Mouse (Mus musculus) ES-E14 (cell line): Measurements from ENCODE around the gene Gpr31b.
"Not testable (repeated sequence)": the region's sequence is repeated elsewhere in the genome, so short reads cannot be mapped to it uniquely, and the experiment has no call there.

Source experiments
- HCFC1 ChIP-seq: IDR thresholded peaks from 2 replicates; pipeline ENCODE4 v1.6.1; 2012; ENCODE audit warnings: low read length, inconsistent platforms, borderline replicate concordance; ENCODE audit not compliant: insufficient read depth
- ZC3H11A ChIP-seq: IDR thresholded peaks from 2 replicates; pipeline ENCODE4 v1.6.1; 2012; ENCODE audit warnings: low read depth, mild to moderate bottlenecking, inconsistent platforms, low read length, borderline replicate concordance
- ZNF384 ChIP-seq: IDR thresholded peaks from 2 replicates; pipeline ENCODE4 v1.6.1; 2012; ENCODE audit warnings: low read depth, low read length, inconsistent platforms

DNA sequence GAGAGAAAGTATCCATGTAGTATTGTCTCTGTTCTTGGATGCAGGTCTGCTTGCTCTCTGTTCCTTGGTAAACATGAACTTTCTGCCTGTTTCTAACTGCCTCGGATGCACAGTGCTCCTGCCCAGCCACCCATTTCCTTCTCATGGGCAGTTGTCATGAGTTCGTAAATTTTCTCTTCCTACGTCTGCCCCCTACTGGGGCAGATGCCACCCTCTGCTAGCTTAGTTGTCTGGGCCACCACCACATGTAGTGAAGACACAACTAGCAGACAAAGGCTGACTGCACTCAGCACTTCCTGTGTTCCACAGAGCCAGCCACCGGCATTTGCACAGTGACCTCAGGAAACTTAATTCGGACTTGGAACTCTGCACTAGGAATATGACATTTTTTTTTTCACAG lies 17.1 kb upstream of the Gpr31b start:
- not testable (repeated sequence) for TF ChIP-seq ZC3H11A, HCFC1, ZNF384
